Mouse (Mus musculus) C2C12 (cell line): ENCODE measurements at regions not wholly inside any gene's neighbourhood (a gene's known extent, or its start where the extent isn't known, plus 50 kb on each side); places are given as distances from the start of the nearest gene placed in this dataset.

Source experiments
- H3K27me3 ChIP-seq: one replicate; pipeline ENCODE4 v1.6.1; 2011; ENCODE audit not compliant: control insufficient read depth, insufficient read depth, insufficient read length
- H3K36me3 ChIP-seq: one replicate; pipeline ENCODE4 v1.6.1; 2011; ENCODE audit not compliant: control insufficient read depth, insufficient read depth
- H3K4me3 ChIP-seq: one replicate; pipeline ENCODE4 v1.5.1; 2011; ENCODE audit warnings: mild to moderate bottlenecking, control low read depth; ENCODE audit not compliant: poor library complexity, insufficient read depth, severe bottlenecking
- H3K79me2 ChIP-seq: one replicate; pipeline ENCODE4 v1.6.1; 2011; ENCODE audit not compliant: control insufficient read depth, insufficient read depth
- H3K79me3 ChIP-seq: one replicate; pipeline ENCODE4 v1.6.1; 2011; ENCODE audit warnings: low read depth, control low read depth
- H3ac ChIP-seq: one replicate; pipeline ENCODE3; 2011; ENCODE audit warnings: low read depth; ENCODE audit not compliant: control insufficient read depth, insufficient read length
- CEBPB ChIP-seq: IDR thresholded peaks from one replicate; pipeline ENCODE4 v1.6.1; 2011; ENCODE audit warnings: low read depth, mild to moderate bottlenecking, control low read depth, moderate library complexity
- CTCF ChIP-seq: IDR thresholded peaks from one replicate; pipeline ENCODE4 v1.5.1; 2011; ENCODE audit not compliant: control insufficient read depth, insufficient read depth, insufficient read length
- FOSL1 ChIP-seq: IDR thresholded peaks from one replicate; pipeline ENCODE4 v1.8.0; 2011; ENCODE audit warnings: mild to moderate bottlenecking, low read length; ENCODE audit not compliant: poor library complexity, insufficient read depth, severe bottlenecking
- MAX ChIP-seq: IDR thresholded peaks from one replicate; pipeline ENCODE4 v1.6.1; 2011; ENCODE audit warnings: mild to moderate bottlenecking, control low read depth
- MYOD1 ChIP-seq: IDR thresholded peaks from one replicate; pipeline ENCODE4 v1.6.1; 2011; ENCODE audit warnings: low read depth; ENCODE audit not compliant: control insufficient read depth, insufficient read length
- MYOG ChIP-seq: IDR thresholded peaks from one replicate; pipeline ENCODE4 v1.6.1; 2011; ENCODE audit not compliant: control insufficient read depth, insufficient read length; ENCODE audit errors: extremely low read depth
- USF1 ChIP-seq: IDR thresholded peaks from one replicate; pipeline ENCODE4 v1.6.1; 2011; ENCODE audit warnings: low read depth, mild to moderate bottlenecking, control low read depth, moderate library complexity

DNA sequence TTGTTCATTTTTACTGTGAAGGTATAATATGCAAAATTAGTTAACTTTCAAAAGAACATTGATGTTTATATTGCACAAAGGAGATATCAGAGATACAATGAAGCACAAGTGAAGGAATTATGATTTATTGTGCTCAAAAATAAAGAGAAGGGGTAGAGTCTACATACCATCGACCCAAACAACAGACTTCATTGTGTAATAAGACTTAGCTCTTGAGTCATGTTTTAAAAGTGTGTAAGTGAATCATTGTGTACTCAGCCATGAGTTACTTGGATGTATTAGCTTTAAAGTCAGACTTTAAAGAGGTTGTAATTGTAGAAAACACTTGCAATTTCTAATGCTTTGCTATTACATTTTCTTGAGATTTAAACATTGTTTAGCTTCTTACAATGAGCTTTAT, 1240.6 kb upstream of the Slc10a2 start:
- TF ChIP-seq MAX (no peak), MYOD1 (no peak), CEBPB (peak; percentile 87), USF1 (no peak), CTCF (no peak), FOSL1 (no peak), MYOG (no peak)
- Histone ChIP-seq H3K79me3 (no peaks in the 10 kb centered on the region), H3ac (no peak overlapping the region), H3K4me3 (no peak overlapping the region), H3K36me3 (no peaks in the 10 kb centered on the region), H3K27me3 (no peaks in the 10 kb centered on the region), H3K79me2 (no peaks in the 10 kb centered on the region)

DNA sequence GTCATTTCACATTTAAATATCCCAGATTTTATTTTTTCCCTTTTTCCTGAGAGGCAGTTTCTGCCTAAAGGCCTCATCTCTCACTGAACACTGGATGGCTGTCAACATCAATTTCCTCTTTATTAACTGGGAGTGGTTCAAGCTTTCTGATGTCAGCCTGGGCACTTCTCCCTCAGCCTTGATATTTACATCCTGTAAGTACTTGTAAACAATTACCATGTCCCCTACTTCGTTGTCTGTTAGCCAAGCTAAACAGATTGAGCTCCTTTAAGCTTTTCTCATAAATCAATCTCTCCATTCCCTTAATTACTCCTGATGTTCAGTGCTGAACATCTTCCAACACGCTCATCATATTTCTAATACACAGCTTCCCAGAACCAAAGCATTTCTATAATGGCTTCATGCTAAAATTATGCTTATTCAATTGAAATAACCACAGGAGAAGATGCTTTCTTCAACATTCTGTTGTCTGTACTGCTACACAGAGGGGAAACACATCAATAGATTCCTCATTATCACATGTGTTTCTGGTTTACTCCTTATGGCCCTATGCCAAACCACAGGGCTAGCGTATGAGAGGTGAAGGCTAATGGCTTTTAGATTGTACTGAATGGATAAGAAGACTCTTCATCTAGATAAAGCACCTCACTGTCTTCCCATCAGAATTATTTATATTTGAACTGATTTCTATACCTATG, 1235.2 kb upstream of the Slc10a2 start:
- TF ChIP-seq CEBPB (no peak), FOSL1 (no peak), MYOG (no peak), MAX (no peak), USF1 (no peak), MYOD1 (no peak), CTCF (no peak)
- no peaks in the 10 kb centered on the region for H3K36me3 ChIP-seq
- H3K27me3 ChIP-seq, result no peaks in the 10 kb centered on the region
- no peak overlapping the region for H3ac ChIP-seq
- no peak overlapping the region for H3K4me3 ChIP-seq
- H3K79me3 ChIP-seq, result no peaks in the 10 kb centered on the region
- no peaks in the 10 kb centered on the region for H3K79me2 ChIP-seq

DNA sequence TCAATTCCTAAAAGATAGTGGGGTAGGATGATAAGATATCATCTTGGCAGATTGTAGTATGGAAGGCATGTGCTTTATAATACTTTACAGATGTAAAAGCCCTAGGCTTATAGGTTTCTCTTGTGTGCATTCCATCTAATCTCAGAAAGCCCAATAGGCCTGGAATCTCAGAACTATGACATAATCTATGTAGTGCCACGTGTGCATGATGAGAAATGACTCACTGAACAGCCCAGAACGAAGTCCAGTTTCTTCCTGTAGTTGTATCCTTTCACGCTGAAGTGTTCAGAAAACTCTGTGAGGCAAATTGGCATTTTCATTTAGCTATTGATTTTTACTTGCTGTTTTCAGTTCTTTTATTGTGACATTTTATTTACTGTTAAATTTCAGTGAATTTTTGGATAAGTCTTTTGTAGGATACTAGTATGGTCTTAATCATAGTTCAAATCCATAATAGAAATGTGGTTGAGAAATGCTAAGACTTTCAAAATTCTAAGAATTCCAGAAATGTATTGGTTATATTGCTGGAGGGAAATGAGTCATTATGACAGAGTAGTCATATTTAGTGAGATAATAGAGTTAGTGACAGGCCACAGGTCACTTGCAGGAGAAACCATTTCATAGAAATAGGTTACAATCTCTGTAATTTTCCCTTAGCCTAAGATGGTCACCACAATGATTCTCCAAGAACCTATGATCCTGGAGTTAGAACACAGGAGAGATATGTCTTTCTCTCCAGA, 1229.3 kb upstream of the Slc10a2 start:
- H3K27me3 ChIP-seq, result no peaks in the 10 kb centered on the region
- H3K79me3 ChIP-seq, result no peaks in the 10 kb centered on the region
- no peak overlapping the region for H3ac ChIP-seq
- H3K79me2 ChIP-seq, result no peaks in the 10 kb centered on the region
- TF ChIP-seq MYOG, result no peak
- TF ChIP-seq MYOD1, result no peak
- peak; percentile 93 for TF ChIP-seq USF1
- TF ChIP-seq MAX, result peak; percentile 93
- TF ChIP-seq FOSL1, result peak; percentile 59
- TF ChIP-seq CEBPB, result peak; percentile 2
- TF ChIP-seq CTCF, result no peak
- no peak overlapping the region for H3K4me3 ChIP-seq
- H3K36me3 ChIP-seq, result no peaks in the 10 kb centered on the region

DNA sequence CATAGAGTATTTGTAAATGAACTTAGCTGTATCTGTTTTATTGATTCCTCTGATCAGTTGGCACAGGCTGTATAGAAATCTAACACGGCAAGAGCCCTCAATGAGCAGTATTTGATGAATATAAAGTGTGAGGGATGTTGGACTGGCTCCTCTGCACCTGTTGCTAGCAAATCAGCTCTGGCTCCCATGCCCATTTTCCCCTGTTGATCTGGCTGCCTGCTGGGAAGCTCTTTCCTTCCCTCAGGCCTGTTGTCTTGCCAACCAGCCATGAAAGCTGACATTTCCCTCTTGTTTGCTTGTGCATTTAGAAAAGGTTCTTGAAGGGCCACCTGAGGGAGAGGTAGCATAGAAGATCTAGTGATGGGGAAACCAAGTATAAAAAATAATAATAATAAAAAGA, 1216.2 kb upstream of the Slc10a2 start:
- TF ChIP-seq MYOD1, result no peak
- no peak for TF ChIP-seq FOSL1
- TF ChIP-seq MYOG, result no peak
- TF ChIP-seq MAX, result no peak
- TF ChIP-seq USF1, result no peak

DNA sequence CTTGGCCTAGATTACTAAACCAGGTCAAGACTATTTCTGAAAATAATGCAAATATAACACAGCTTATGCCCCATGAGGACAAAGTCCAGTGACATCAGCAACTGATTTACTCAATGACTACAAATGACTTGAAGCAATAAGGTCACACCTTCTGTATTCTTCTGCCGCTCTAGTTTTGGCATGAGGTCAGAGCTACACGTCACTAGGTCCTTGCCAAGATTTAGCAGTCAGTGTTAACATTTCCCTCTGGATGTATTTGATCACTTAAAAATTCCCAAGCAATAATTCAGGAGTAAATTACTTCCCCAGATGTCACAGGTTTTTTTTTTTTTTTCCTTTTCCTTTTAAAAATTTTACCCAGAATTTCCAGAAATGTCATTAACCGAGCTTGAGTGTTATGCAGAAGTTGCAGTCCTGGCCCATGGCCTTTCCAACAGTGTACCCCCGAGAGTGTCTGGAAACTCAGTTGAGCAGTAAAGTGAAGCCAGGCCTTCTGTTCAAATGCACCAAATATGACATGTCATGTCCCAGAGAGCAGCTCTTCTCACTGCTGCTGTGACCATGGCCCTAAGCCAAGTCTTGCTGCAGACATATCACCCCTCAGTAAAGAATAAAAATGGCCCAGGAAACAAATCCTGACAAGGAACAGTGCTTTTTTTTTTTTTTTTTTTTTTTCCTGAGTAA, 1210.2 kb upstream of the Slc10a2 start:
- TF ChIP-seq FOSL1 (no peak), MYOD1 (no peak), MAX (no peak), CEBPB (no peak), USF1 (no peak), MYOG (no peak), CTCF (no peak)
- no peaks in the 10 kb centered on the region for H3K79me3 ChIP-seq
- no peak overlapping the region for H3K4me3 ChIP-seq
- H3ac ChIP-seq, result no peak overlapping the region
- no peaks in the 10 kb centered on the region for H3K79me2 ChIP-seq
- no peaks in the 10 kb centered on the region for H3K27me3 ChIP-seq
- no peaks in the 10 kb centered on the region for H3K36me3 ChIP-seq

More for the DNA sequence above, 1216.2 kb upstream of the Slc10a2 start:
- Histone ChIP-seq H3K4me3 (no peak overlapping the region), H3ac (no peak overlapping the region), H3K36me3 (no peaks in the 10 kb centered on the region), H3K79me3 (no peaks in the 10 kb centered on the region), H3K27me3 (no peaks in the 10 kb centered on the region), H3K79me2 (no peaks in the 10 kb centered on the region)

DNA sequence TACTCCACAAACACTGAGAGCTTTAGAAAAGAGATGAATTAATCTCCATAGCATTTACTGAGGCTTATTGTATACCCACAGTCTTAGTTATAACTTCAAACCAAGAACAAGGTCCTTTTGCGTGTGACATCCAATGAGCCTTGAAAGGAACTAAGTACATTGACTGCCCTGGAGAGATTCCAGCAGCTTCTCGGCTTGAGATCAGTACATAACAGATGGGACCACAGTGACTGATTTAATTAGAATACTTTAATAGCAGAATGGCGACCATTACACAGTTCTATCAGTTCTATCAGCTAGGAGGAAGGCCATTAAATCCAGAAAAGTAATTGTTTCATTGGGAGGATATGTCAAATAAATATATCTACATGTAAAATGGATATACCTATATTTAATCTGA, 1183.7 kb upstream of the Slc10a2 start:
- TF ChIP-seq MYOG (no peak), CTCF (no peak), USF1 (no peak), FOSL1 (no peak), CEBPB (no peak), MAX (no peak)
- no peak overlapping the region for H3ac ChIP-seq
- no peak overlapping the region for H3K4me3 ChIP-seq
- no peaks in the 10 kb centered on the region for H3K79me2 ChIP-seq
- H3K36me3 ChIP-seq, result no peaks in the 10 kb centered on the region
- H3K27me3 ChIP-seq, result no peaks in the 10 kb centered on the region
- H3K79me3 ChIP-seq, result no peaks in the 10 kb centered on the region
